Mouse (Mus musculus) cerebellum, adult 2 months (tissue): ENCODE measurements at regions not wholly inside any gene's neighbourhood (a gene's known extent, or its start where the extent isn't known, plus 50 kb on each side); places are given as distances from the start of the nearest gene placed in this dataset.

Source experiments
- CTCF ChIP-seq: fragments of 200-500 bp; IDR thresholded peaks from 2 replicates; pipeline ENCODE4 v1.5.1; 2011; ENCODE audit warnings: low read depth, mild to moderate bottlenecking, control low read depth, low read length, moderate library complexity, borderline replicate concordance; ENCODE audit not compliant: insufficient read depth
- POLR2A ChIP-seq: fragments of 200-500 bp; IDR thresholded peaks from 2 replicates; pipeline ENCODE4 v1.6.1; 2011; ENCODE audit warnings: low read length, control low read depth, borderline replicate concordance; ENCODE audit not compliant: insufficient read depth

GRCm38 (mm10) chr3:57125792-57126485 lies 175.8 kb downstream of the Tm4sf1 start:
- no peak for TF ChIP-seq CTCF
- TF ChIP-seq POLR2A: no peak
